Mouse (Mus musculus): Measurements from ENCODE around the gene Ttc39b. TPM values are rescaled to one million over a fixed set of nuclear protein-coding genes. Genes with fewer than 3 reads are reported as not detected.

Ttc39b gene
- polyA plus RNA-seq, 1 experiment = 2.5 TPM

GRCm38 (mm10) chr4:83329615-83330014 is 5.6 kb upstream of the Ttc39b start:
- no peak for TF ChIP-seq CTCF (conservative IDR thresholded peaks at IDR 0.05; ENCODE audit: insufficient read depth, insufficient read length, low read depth, low read length)
- no peak for TF ChIP-seq POLR2A (IDR thresholded peaks at IDR 0.05; ENCODE audit: low read depth, low read length)
- Histone ChIP-seq H3K4me3 (ENCODE audit: insufficient read depth, low read depth, low read length) (no peak overlapping the region), H3K27ac (ENCODE audit: insufficient read depth, low read depth, low read length) (no peak overlapping the region), H3K4me1 (ENCODE audit: control insufficient read depth, insufficient read depth, low read length) (no peaks in the 10 kb centered on the region; the same call in none of the 2 replicates), H3K27me3 (replicated peaks; ENCODE audit: control insufficient read depth, insufficient read depth, low read length) (no peaks in the 10 kb centered on the region), H3K36me3 (ENCODE audit: control insufficient read depth, insufficient read depth, low read length) (no peaks in the 10 kb centered on the region)
- no peak for DNase-seq
- 69% methylated on average over 4 of the region's 4 CpGs for whole genome bisulfite sequencing

DNA sequence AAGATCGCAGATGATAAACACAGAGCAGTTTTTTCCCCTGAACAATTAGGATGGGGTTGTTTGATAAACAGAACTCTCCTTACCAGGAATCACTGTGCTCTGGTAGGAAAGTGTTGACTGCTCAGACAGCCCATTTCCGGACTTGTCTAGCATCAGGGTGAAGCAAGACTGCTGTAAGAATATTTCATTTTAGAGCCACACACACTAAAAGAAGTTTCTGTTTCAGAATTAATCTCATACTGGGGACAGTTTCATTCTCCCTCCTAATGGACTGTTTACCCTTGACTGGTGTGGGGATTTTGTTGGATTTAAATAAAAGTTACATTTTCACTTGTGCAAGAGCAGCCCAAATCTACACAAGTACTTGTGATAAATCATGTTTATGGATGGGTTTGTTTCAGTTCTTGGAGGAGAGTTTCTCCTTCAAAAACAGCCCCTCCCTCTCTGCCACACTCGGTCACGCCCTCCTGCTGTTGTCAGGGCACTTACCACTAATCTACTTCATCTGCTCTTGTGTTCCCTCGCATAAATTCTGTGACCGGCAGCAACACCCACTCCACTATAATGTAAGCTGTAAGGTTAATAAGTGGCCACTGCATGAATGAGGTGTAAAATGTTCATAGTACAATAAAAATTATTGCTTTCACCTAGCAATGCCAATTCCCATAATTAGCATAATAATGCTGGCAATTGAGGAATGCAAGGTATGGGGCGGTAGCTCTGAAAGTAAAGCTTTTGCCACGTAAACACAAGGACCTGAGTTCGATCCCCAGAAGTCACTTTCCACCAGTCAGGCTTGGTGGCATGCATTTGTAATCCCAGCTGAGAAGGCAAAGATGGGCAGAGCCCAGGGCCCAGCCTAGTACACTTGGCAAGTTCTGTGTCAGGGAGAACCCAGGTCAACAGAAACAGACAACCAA is 4.2 kb upstream of the Ttc39b start:
- Histone ChIP-seq H3K27ac (ENCODE audit: insufficient read depth, low read depth, low read length) (peak overlapping the region; percentile 53; the same call in 1 of the 2 replicates), H3K4me1 (ENCODE audit: control insufficient read depth, insufficient read depth, low read length) (no peaks in the 10 kb centered on the region; the same call in none of the 2 replicates), H3K4me3 (ENCODE audit: insufficient read depth, low read depth, low read length) (no peak overlapping the region), H3K27me3 (replicated peaks; ENCODE audit: control insufficient read depth, insufficient read depth, low read length) (no peaks in the 10 kb centered on the region), H3K36me3 (ENCODE audit: control insufficient read depth, insufficient read depth, low read length) (no peaks in the 10 kb centered on the region)
- no peak for TF ChIP-seq CTCF (conservative IDR thresholded peaks at IDR 0.05; ENCODE audit: insufficient read depth, insufficient read length, low read depth, low read length)
- no peak for TF ChIP-seq POLR2A (IDR thresholded peaks at IDR 0.05; ENCODE audit: low read depth, low read length)
- peak; percentile 47 for DNase-seq
- 29% methylated on average over 9 of the region's 9 CpGs for WGBS

DNA sequence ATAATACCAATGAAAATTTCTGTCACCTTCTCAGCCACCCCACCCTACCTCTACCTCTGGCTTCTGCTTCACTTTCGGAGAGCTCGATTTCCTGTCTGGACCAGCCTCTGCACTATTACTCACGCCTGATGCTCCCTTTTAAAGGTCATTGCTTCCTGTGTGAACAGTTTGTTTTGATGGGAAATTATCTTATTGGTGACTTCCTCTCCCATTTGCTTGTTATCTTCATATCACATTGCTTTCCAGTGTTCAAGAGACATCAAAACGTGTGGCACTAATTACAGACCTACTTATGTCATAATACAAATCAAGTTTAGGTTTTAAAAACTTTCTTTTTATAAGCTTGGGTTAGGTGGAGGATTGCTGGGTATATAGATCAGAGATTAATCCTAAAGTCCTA is 3.5 kb upstream of the Ttc39b start:
- Histone ChIP-seq H3K27me3 (replicated peaks; ENCODE audit: control insufficient read depth, insufficient read depth, low read length) (no peaks in the 10 kb centered on the region), H3K36me3 (ENCODE audit: control insufficient read depth, insufficient read depth, low read length) (no peaks in the 10 kb centered on the region), H3K4me3 (ENCODE audit: insufficient read depth, low read depth, low read length) (no peak overlapping the region), H3K4me1 (ENCODE audit: control insufficient read depth, insufficient read depth, low read length) (no peaks in the 10 kb centered on the region; the same call in none of the 2 replicates), H3K27ac (ENCODE audit: insufficient read depth, low read depth, low read length) (peak overlapping the region; percentile 53; the same call in 1 of the 2 replicates)
- no peak for DNase-seq
- 44% methylated on average over 4 of the region's 4 CpGs for WGBS
- TF ChIP-seq POLR2A (IDR thresholded peaks at IDR 0.05; ENCODE audit: low read depth, low read length) (no peak), CTCF (conservative IDR thresholded peaks at IDR 0.05; ENCODE audit: insufficient read depth, insufficient read length, low read depth, low read length) (no peak)

DNA sequence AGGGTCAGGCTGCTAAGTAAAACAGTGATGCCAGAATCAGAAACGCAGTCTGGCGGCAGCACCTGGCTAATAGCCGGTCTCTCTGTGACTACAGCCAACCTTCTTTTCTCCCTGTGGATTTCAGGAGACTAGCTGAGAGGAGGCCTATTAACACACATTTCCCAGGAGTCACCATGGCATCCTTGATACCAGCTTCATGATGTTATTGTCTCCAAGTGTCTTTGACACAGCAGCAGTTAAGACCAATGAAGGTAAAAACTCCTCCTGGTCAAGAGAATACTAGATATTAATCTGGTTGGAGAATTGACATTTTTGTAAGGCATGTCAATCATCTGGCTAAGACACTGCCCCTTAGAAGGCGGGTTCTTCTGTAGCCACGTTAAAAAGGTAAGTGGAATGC is 1.3 kb upstream of the Ttc39b start:
- 85% methylated on average over 5 of the region's 5 CpGs for WGBS
- H3K36me3 ChIP-seq (ENCODE audit: control insufficient read depth, insufficient read depth, low read length) = no peaks in the 10 kb centered on the region
- H3K4me1 ChIP-seq (ENCODE audit: control insufficient read depth, insufficient read depth, low read length) = no peaks in the 10 kb centered on the region; the same call in none of the 2 replicates
- H3K4me3 ChIP-seq (ENCODE audit: insufficient read depth, low read depth, low read length) = no peak overlapping the region
- no peak for DNase-seq
- H3K27me3 ChIP-seq (replicated peaks; ENCODE audit: control insufficient read depth, insufficient read depth, low read length) = no peaks in the 10 kb centered on the region
- TF ChIP-seq POLR2A (IDR thresholded peaks at IDR 0.05; ENCODE audit: low read depth, low read length) = no peak
- TF ChIP-seq CTCF (conservative IDR thresholded peaks at IDR 0.05; ENCODE audit: insufficient read depth, insufficient read length, low read depth, low read length) = no peak
- no peak overlapping the region for H3K27ac ChIP-seq (ENCODE audit: insufficient read depth, low read depth, low read length)

- WGBS = 3% methylated on average over 48 of the region's 48 CpGs
- Histone ChIP-seq H3K27ac (ENCODE audit: insufficient read depth, low read depth, low read length) (peak overlapping the region; percentile 72), H3K27me3 (replicated peaks; ENCODE audit: control insufficient read depth, insufficient read depth, low read length) (no peaks in the 10 kb centered on the region), H3K4me3 (ENCODE audit: insufficient read depth, low read depth, low read length) (peak overlapping the region; percentile 69), H3K4me1 (ENCODE audit: control insufficient read depth, insufficient read depth, low read length) (no peaks in the 10 kb centered on the region; the same call in none of the 2 replicates), H3K36me3 (ENCODE audit: control insufficient read depth, insufficient read depth, low read length) (no peaks in the 10 kb centered on the region)
- DNase-seq = peak; percentile 84
- TF ChIP-seq POLR2A (IDR thresholded peaks at IDR 0.05; ENCODE audit: low read depth, low read length) (no peak), CTCF (conservative IDR thresholded peaks at IDR 0.05; ENCODE audit: insufficient read depth, insufficient read length, low read depth, low read length) (peak; percentile 21; the same call in 1 of the 2 replicates)
Observed at GRCm38 (mm10) chr4:83323201-83323903, 703 bp downstream of the Ttc39b start.

DNA sequence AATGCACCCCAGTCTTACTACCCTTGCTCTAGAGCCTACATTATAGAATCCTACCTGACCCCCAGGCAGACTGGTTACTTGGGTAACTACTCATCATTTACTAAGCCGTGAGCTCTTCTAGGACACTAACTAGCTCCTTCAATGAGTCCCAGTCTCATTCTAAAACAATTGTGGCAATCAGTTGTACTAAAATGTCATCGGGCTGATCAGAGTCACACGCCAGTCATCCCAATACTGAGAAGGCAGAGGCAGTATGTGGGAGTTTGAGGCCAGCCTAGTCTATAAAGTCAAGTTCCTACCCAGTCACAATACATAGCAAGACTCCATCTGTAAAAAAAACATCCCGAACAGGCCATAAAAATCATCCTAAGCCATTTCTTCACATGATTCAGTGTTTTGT is 4.3 kb downstream of the Ttc39b start:
- TF ChIP-seq POLR2A (IDR thresholded peaks at IDR 0.05; ENCODE audit: low read depth, low read length) (no peak), CTCF (conservative IDR thresholded peaks at IDR 0.05; ENCODE audit: insufficient read depth, insufficient read length, low read depth, low read length) (no peak)
- 96% methylated on average over 4 of the region's 4 CpGs for WGBS
- Histone ChIP-seq H3K27ac (ENCODE audit: insufficient read depth, low read depth, low read length) (no peak overlapping the region), H3K4me3 (ENCODE audit: insufficient read depth, low read depth, low read length) (no peak overlapping the region), H3K27me3 (replicated peaks; ENCODE audit: control insufficient read depth, insufficient read depth, low read length) (no peaks in the 10 kb centered on the region), H3K36me3 (ENCODE audit: control insufficient read depth, insufficient read depth, low read length) (no peaks in the 10 kb centered on the region), H3K4me1 (ENCODE audit: control insufficient read depth, insufficient read depth, low read length) (peaks cover 9% of the 10 kb centered on the region; the same call in 1 of the 2 replicates)
- DNase-seq = no peak

GRCm38 (mm10) chr4:83318758-83319157 is 5.3 kb downstream of the Ttc39b start:
- DNase-seq = no peak
- Histone ChIP-seq H3K4me3 (ENCODE audit: insufficient read depth, low read depth, low read length) (no peak overlapping the region), H3K27ac (ENCODE audit: insufficient read depth, low read depth, low read length) (no peak overlapping the region), H3K27me3 (replicated peaks; ENCODE audit: control insufficient read depth, insufficient read depth, low read length) (no peaks in the 10 kb centered on the region), H3K36me3 (ENCODE audit: control insufficient read depth, insufficient read depth, low read length) (no peaks in the 10 kb centered on the region), H3K4me1 (ENCODE audit: control insufficient read depth, insufficient read depth, low read length) (peaks cover 9% of the 10 kb centered on the region; the same call in 1 of the 2 replicates)
- 50% methylated on average over 3 of the region's 3 CpGs for WGBS
- TF ChIP-seq POLR2A (IDR thresholded peaks at IDR 0.05; ENCODE audit: low read depth, low read length) (no peak), CTCF (conservative IDR thresholded peaks at IDR 0.05; ENCODE audit: insufficient read depth, insufficient read length, low read depth, low read length) (no peak)
